Mouse (Mus musculus) intestine, embryonic 14.5 days (tissue): ENCODE results near the gene Meis3. TPM values are rescaled to one million over a fixed set of nuclear protein-coding genes. Genes with fewer than 3 reads are reported as not detected.

Experiments
- ATAC-seq: fragments of 200-750 bp; cut with Nextera tagmentation; replicated peaks from 2 replicates; pipeline ENCODE4 v1.8.0; 2017; ENCODE audit warnings: low read depth, moderate number of reproducible peaks, moderate TSS enrichment, moderate library complexity; ENCODE audit not compliant: low FRiP score, low TSS enrichment
- DNase-seq: peaks from one replicate; pipeline ENCODE4 v3.0.0-alpha.2; 2018; ENCODE audit warnings: low spot score
- H3K27ac ChIP-seq: fragments of 300-500 bp; sonication (generic); 2 replicates; pipeline ENCODE4 v1.5.1; 2014; ENCODE audit warnings: low read depth, mild to moderate bottlenecking, control low read depth
- H3K27me3 ChIP-seq: fragments of 300-500 bp; sonication (generic); replicated peaks from 2 replicates; pipeline ENCODE4 v1.6.1; 2014; ENCODE audit warnings: low read length, control low read depth; ENCODE audit not compliant: control insufficient read depth, insufficient read depth
- H3K36me3 ChIP-seq: fragments of 300-500 bp; sonication (generic); 2 replicates; pipeline ENCODE4 v1.6.1; 2014; ENCODE audit warnings: low read length, control low read depth; ENCODE audit not compliant: control insufficient read depth, insufficient read depth
- H3K4me1 ChIP-seq: fragments of 300-500 bp; sonication (generic); replicated peaks from 2 replicates; pipeline ENCODE4 v1.6.1; 2014; ENCODE audit warnings: low read length, control low read depth, mixed read lengths; ENCODE audit not compliant: control insufficient read depth, insufficient read depth
- H3K4me2 ChIP-seq: fragments of 300-500 bp; sonication (generic); 2 replicates; pipeline ENCODE4 v1.6.1; 2014; ENCODE audit warnings: low read length
- H3K4me3 ChIP-seq: fragments of 300-500 bp; sonication (generic); 2 replicates; pipeline ENCODE4 v1.5.1; 2014; ENCODE audit warnings: low read depth, low read length, control low read depth, mixed read lengths
- H3K9ac ChIP-seq: fragments of 300-500 bp; sonication (generic); 2 replicates; pipeline ENCODE4 v1.6.1; 2014; ENCODE audit warnings: mild to moderate bottlenecking, low read length
- H3K9me3 ChIP-seq: fragments of 300-500 bp; sonication (generic); 2 replicates; pipeline ENCODE4 v1.6.1; 2016; ENCODE audit warnings: low read length, control low read depth; ENCODE audit not compliant: control insufficient read depth
- WGBS: fragments of 180-500 bp; shearing (Covaris S2); extraction: QIAGEN DNeasy Blood & Tissue Kit; methylation state at CpG from one replicate; pipeline ENCODE4 v1.1.7; 2014; 5-methylcytosine and 5-hydroxymethylcytosine counted together
- polyA plus RNA-seq: library from polyadenylated mRNA; unstranded; fragments of >200 nt; fragmentation: Nextera tagmentation; extraction: Ambion mirVana; gene quantifications from 2 replicates; pipeline ENCODE4 v1.2.1, GENCODE M21; 2014

The Meis3 gene
- polyA plus RNA-seq, 1 experiment from 2014 or later, result 47.0 TPM

DNA sequence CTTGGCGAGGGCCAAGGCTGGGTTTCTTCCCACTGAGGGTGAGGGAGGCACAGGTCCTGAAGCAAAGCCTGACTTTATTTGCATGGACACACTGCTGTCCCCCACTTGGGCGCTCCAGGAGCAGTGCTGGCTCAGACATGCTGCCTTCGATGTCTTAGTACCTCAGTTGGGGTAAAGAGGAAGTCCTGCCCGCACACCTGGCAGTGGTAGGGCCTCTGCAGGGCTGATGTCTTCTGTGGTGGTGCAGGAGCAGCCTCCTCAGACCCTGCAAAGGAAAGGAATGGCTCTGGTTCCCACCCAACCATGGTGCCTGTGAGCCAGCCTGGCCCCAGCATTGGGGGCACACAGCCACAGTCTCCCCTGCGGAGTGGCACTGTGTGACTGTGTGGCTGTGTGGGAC lies 22.3 kb downstream of the Meis3 start:
- H3K9me3 ChIP-seq, result no peaks in the 10 kb centered on the region
- H3K36me3 ChIP-seq, result peaks cover 50% of the 10 kb centered on the region
- no peak overlapping the region for H3K4me3 ChIP-seq
- DNase-seq, result no peak
- no peak for ATAC-seq
- 70% methylated on average over 5 of the region's 5 CpGs for WGBS
- H3K27me3 ChIP-seq, result no peaks in the 10 kb centered on the region
- H3K27ac ChIP-seq, result no peak overlapping the region
- no peak overlapping the region for H3K4me2 ChIP-seq
- H3K4me1 ChIP-seq, result no peaks in the 10 kb centered on the region
- H3K9ac ChIP-seq, result no peak overlapping the region

DNA sequence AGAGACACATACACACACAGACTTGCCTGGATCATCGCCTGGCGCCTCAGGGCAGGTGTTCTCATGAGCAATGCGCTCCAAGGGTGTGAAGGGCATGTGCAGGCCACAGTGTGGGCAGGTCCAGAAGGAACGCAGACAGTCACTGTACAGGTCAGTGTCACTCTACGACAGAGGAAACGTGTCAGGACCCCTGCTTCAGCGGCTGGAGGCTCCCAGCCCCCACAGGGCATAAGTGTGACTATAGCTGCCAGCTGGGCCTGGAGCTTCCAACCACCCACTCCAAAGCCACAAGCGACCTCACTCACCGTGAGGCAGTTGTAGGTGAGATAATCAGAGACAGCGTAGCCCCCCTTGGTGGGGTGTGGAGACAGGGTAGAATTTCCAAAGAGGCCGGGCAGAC lies 23.6 kb downstream of the Meis3 start:
- H3K36me3 ChIP-seq, result peaks cover 62% of the 10 kb centered on the region
- H3K27ac ChIP-seq, result no peak overlapping the region
- ATAC-seq (no peak), DNase-seq (no peak)
- H3K4me2 ChIP-seq, result no peak overlapping the region
- WGBS, result 84% methylated on average over 11 of the region's 11 CpGs
- no peak overlapping the region for H3K4me3 ChIP-seq
- no peak overlapping the region for H3K9ac ChIP-seq
- no peaks in the 10 kb centered on the region for H3K9me3 ChIP-seq
- no peaks in the 10 kb centered on the region for H3K27me3 ChIP-seq
- no peaks in the 10 kb centered on the region for H3K4me1 ChIP-seq

- H3K4me1 ChIP-seq, result no peaks in the 10 kb centered on the region
- H3K4me2 ChIP-seq, result no peak overlapping the region
- no peak for ATAC-seq
- DNase-seq, result no peak
- H3K27me3 ChIP-seq, result no peaks in the 10 kb centered on the region
- H3K9me3 ChIP-seq, result no peaks in the 10 kb centered on the region
- no peak overlapping the region for H3K27ac ChIP-seq
- no peak overlapping the region for H3K9ac ChIP-seq
- no peak overlapping the region for H3K4me3 ChIP-seq
- 88% methylated on average over 6 of the region's 6 CpGs for WGBS
- peaks cover 71% of the 10 kb centered on the region for H3K36me3 ChIP-seq
These were observed 26.2 kb downstream of the Meis3 start for GRCm38 (mm10) chr7:16201136-16201535.

DNA sequence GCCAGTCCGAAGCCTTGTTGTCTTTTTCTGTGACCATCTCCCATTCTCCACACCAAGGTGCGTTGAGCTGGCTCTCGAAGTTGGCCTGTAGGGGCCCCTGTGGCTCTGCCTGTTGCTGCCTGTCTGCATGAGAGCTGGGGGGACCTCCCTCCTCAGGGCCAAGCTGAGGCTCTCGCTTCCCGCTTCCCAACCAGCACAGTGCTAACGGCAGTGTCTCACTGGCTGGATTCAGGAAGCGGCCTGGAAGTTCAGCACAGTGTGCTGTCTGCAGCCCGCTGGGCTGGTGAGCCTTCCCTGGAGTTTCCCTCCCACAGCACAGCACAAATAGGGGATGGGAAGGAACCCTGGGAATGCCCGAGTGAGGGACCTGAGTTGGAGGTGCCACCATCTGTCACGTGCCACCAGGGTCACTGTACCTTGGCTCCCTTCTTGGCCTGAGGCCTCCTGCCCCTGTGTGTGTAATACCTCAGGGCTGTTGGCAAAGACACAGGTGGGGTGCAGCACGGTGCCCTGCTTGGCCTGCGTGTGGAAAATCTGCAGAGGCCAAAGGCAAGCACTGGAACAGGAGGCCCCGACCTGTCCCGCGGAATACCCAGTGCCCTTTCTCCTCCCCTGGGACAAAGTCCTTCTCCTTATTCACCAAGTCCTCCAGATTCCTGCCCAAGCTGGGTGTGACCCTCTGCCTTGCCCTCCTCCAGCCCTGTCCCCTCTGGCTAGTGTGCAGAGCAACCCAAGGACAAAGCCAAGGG lies 28.0 kb downstream of the Meis3 start:
- no peak overlapping the region for H3K9ac ChIP-seq
- peaks cover 73% of the 10 kb centered on the region for H3K36me3 ChIP-seq
- ATAC-seq, result no peak
- no peak overlapping the region for H3K27ac ChIP-seq
- H3K27me3 ChIP-seq, result no peaks in the 10 kb centered on the region
- H3K9me3 ChIP-seq, result no peaks in the 10 kb centered on the region
- 87% methylated on average over 15 of the region's 15 CpGs for WGBS
- no peak overlapping the region for H3K4me2 ChIP-seq
- DNase-seq, result no peak
- H3K4me1 ChIP-seq, result no peaks in the 10 kb centered on the region
- H3K4me3 ChIP-seq, result no peak overlapping the region

- Histone ChIP-seq H3K27ac (no peak overlapping the region), H3K9me3 (no peaks in the 10 kb centered on the region), H3K9ac (no peak overlapping the region), H3K36me3 (peaks cover 67% of the 10 kb centered on the region), H3K4me2 (no peak overlapping the region), H3K27me3 (no peaks in the 10 kb centered on the region), H3K4me3 (no peak overlapping the region), H3K4me1 (no peaks in the 10 kb centered on the region)
- ATAC-seq (no peak), DNase-seq (no peak)
- WGBS, result 92% methylated on average over 13 of the region's 13 CpGs
These were observed 28.6 kb downstream of the Meis3 start for GRCm38 (mm10) chr7:16203505-16203903.

GRCm38 (mm10) chr7:16204791-16205190 lies 29.9 kb downstream of the Meis3 start:
- Histone ChIP-seq H3K4me1 (no peaks in the 10 kb centered on the region), H3K9ac (no peak overlapping the region), H3K27me3 (no peaks in the 10 kb centered on the region), H3K4me2 (no peak overlapping the region), H3K27ac (no peak overlapping the region), H3K9me3 (no peaks in the 10 kb centered on the region), H3K4me3 (no peak overlapping the region), H3K36me3 (peaks cover 58% of the 10 kb centered on the region)
- no peak for ATAC-seq
- 87% methylated on average over 9 of the region's 9 CpGs for WGBS
- DNase-seq, result no peak

- H3K4me2 ChIP-seq, result no peak overlapping the region
- H3K9ac ChIP-seq, result no peak overlapping the region
- no peak overlapping the region for H3K27ac ChIP-seq
- H3K4me1 ChIP-seq, result no peaks in the 10 kb centered on the region
- DNase-seq (no peak), ATAC-seq (no peak)
- H3K4me3 ChIP-seq, result no peak overlapping the region
- H3K36me3 ChIP-seq, result peaks cover 52% of the 10 kb centered on the region
- 79% methylated on average over 7 of the region's 7 CpGs for WGBS
- H3K27me3 ChIP-seq, result no peaks in the 10 kb centered on the region
- H3K9me3 ChIP-seq, result no peaks in the 10 kb centered on the region
These were observed 32.2 kb downstream of the Meis3 start for GRCm38 (mm10) chr7:16207076-16207475.

DNA sequence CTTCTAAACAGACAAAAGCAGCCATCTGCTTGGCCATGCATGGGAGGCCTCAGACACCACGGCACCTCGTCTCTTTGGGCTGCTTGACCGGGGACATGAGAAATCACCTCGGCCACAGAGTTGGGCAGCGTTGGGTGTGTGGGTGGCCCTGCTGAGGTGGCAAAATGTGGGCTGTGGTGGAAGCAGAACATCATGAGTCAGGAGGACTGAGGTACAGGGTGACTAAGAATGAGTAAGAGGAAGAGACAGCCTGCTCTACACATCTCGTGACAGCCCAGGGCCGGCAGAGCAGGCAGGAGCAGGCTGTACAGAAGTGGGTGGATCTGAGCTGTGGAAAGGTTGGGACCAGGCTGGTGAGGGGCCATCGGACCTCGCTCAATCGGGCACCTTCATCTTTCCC lies 32.6 kb downstream of the Meis3 start:
- no peak for DNase-seq
- Histone ChIP-seq H3K4me1 (no peaks in the 10 kb centered on the region), H3K4me2 (no peak overlapping the region), H3K9me3 (no peaks in the 10 kb centered on the region), H3K4me3 (no peak overlapping the region), H3K9ac (no peak overlapping the region), H3K27me3 (no peaks in the 10 kb centered on the region), H3K27ac (no peak overlapping the region), H3K36me3 (peaks cover 50% of the 10 kb centered on the region)
- 83% methylated on average over 10 of the region's 10 CpGs for WGBS
- ATAC-seq, result no peak
